Comparison of ENCODE assay signal across 9 mouse cellular contexts in the genomic region with DNA sequence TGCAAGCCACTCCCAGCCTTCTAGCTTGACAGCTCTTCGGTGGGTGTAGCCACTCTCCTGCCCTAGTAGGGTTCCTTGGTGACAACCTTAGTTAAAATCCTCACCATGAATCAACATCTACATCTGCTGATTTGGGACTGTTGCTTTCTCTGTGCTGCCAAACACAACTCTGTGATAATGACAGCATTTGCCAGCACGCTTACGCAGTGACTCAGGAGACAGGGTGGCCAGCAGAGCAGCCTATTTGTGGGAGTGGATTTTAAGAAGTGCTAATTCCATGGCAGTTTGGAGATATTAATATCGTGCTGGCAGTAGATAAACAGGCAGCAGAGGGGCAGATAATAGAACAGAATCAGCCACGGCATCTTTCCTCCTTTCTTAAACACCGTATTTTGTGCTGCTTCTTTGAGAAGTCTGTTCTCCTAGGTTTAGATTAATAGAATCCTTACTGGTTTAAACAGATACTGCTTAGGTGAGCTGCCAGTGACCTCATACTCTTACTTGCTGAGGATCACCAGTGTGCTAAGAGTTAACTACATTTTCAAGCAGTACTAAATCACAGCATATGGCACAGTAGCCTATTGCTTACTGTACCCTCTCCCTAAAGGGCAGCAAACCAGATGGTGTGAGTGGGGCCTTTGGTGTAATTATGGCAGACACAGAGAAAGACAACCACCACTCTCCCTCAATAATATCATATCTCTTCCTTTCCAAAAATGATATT.
DNase-seq lines count a peak whose midpoint lies in the region; ATAC-seq lines count a peak whose summit lies in the region.
"Had no signal": no experiment of that assay in that cellular context is flagged by ENCODE, and none has a peak within 500 bp of the region (broad histone marks: within the 10 kb centered on the region; RNA-seq: fewer than 3 reads in every experiment).

No protein-coding gene starts in this region.

- peaks cover 24% of the 10 kb centered on the region for H3K36me3 ChIP-seq in liver, embryonic 12.5 days

- WGBS in liver, embryonic 12.5 days (ENCODE audit: insufficient replicate concordance): 29% methylated on average over 6 of the region's 6 CpGs

- H3K4me1 ChIP-seq in liver, embryonic 12.5 days: peaks cover 55% of the 10 kb centered on the region

- no peaks in the 10 kb centered on the region for H3K9me3 ChIP-seq in liver, embryonic 12.5 days (replicated peaks)

- peak; percentile 65 for ATAC-seq in liver, embryonic 12.5 days

- H3K4me2 ChIP-seq in liver, embryonic 12.5 days: peak overlapping the region; percentile 31

- H3K27me3 ChIP-seq in liver, embryonic 12.5 days (replicated peaks): no peaks in the 10 kb centered on the region
- H3K27me3 ChIP-seq: megakaryocyte, embryonic 14.5 days had no signal

- peak overlapping the region; percentile 68 for H3K27ac ChIP-seq in liver, embryonic 12.5 days

- peak; percentile 4 to 15 for DNase-seq in gastrocnemius, adult 8-10 months (ENCODE audit: low spot score in 2 of 2)
- DNase-seq in gastrocnemius, postnatal 4 days (ENCODE audit: low spot score in 2 of 2): no peak
- DNase-seq in cerebellum, adult 9-11 months: peak; percentile 67
- peak; percentile 29 to 33 for DNase-seq in heart, postnatal 10 days
- no peak for DNase-seq in adrenal gland, adult 18-20 months (ENCODE audit: low spot score in 2 of 2)
- no peak for DNase-seq in thymus, postnatal 25 days
- DNase-seq in adrenal gland, adult (ENCODE audit: inconsistent age in 2 of 2, low spot score in 1 of 2): no peak

- H3K9ac ChIP-seq in liver, embryonic 12.5 days: peak overlapping the region; percentile 43; the same call in 1 of the 2 replicates

- intact Hi-C loops in heart, postnatal 10 days (cut with DNase I): no loop called here

- H3K4me3 ChIP-seq in liver, embryonic 12.5 days: no peak overlapping the region
- H3K4me3 ChIP-seq: megakaryocyte, embryonic 14.5 days had no signal

Comparison
In these comparisons a context has a peak if more than half of its experiments do, and no peak if none do; other contexts are left out.
1. DNase-seq: peak in gastrocnemius, adult 8-10 months (2 of 2), cerebellum, adult 9-11 months (single experiment) and heart, postnatal 10 days (2 of 2); none in gastrocnemius, postnatal 4 days (0 of 2), adrenal gland, adult 18-20 months (0 of 2), thymus, postnatal 25 days (single experiment) and adrenal gland, adult (0 of 2).